Mouse (Mus musculus) forebrain, embryonic 15.5 days (tissue): Measurements from ENCODE around the gene Ddr2. TPM values are rescaled to one million over a fixed set of nuclear protein-coding genes. Genes with fewer than 3 reads are reported as not detected.

Source experiments
- ATAC-seq: fragments of 200-750 bp; cut with Nextera tagmentation; replicated peaks from 2 replicates; pipeline ENCODE4 v1.8.0; 2017; ENCODE audit warnings: mild to moderate bottlenecking, moderate TSS enrichment, moderate library complexity
- H3K27ac ChIP-seq: fragments of 300-500 bp; sonication (generic); replicated peaks from 2 replicates; pipeline ENCODE4 v1.5.1; 2015; ENCODE audit warnings: mild to moderate bottlenecking, inconsistent platforms
- H3K27me3 ChIP-seq: fragments of 300-500 bp; sonication (generic); 2 replicates; pipeline ENCODE4 v1.6.1; 2015; ENCODE audit warnings: inconsistent platforms
- H3K36me3 ChIP-seq: fragments of 300-500 bp; sonication (generic); 2 replicates; pipeline ENCODE4 v1.6.1; 2015; ENCODE audit warnings: mild to moderate bottlenecking, inconsistent platforms
- H3K4me1 ChIP-seq: fragments of 300-500 bp; sonication (generic); 2 replicates; pipeline ENCODE4 v1.6.1; 2015; ENCODE audit warnings: inconsistent platforms
- H3K4me2 ChIP-seq: fragments of 300-500 bp; sonication (generic); replicated peaks from 2 replicates; pipeline ENCODE4 v1.6.1; 2015; ENCODE audit warnings: mild to moderate bottlenecking, inconsistent platforms
- H3K4me3 ChIP-seq: fragments of 300-500 bp; sonication (generic); 2 replicates; pipeline ENCODE4 v1.5.1; 2015; ENCODE audit warnings: mild to moderate bottlenecking, inconsistent platforms
- H3K9ac ChIP-seq: fragments of 300-500 bp; sonication (generic); replicated peaks from 2 replicates; pipeline ENCODE4 v1.6.1; 2015; ENCODE audit warnings: mild to moderate bottlenecking, inconsistent platforms
- H3K9me3 ChIP-seq: fragments of 300-500 bp; sonication (generic); 2 replicates; pipeline ENCODE4 v1.6.1; 2016; ENCODE audit warnings: inconsistent platforms
- WGBS: fragments of 180-500 bp; shearing (Covaris S2); methylation state at CpG from one replicate; pipeline ENCODE4 v1.1.7; 2015; ENCODE audit warnings: mixed read lengths; 5-methylcytosine and 5-hydroxymethylcytosine counted together
- polyA plus RNA-seq: library from polyadenylated mRNA; unstranded; fragments of >200 nt; fragmentation: Nextera tagmentation; extraction: Ambion mirVana; gene quantifications from 2 replicates; pipeline ENCODE4 v1.2.1, GENCODE M21; 2015

The Ddr2 gene
- polyA plus RNA-seq, result 8.1 and 8.5 TPM in 2 replicates

GRCm38 (mm10) chr1:170110516-170111332, at the start of gene Ddr2:
Gene Ddr2, minus strand, starts transcription at chr1:170110762.
- H3K27ac ChIP-seq, result no peak within 1 kb of the TSS
- 76% methylated on average over 17 of the region's 17 CpGs for WGBS
- H3K4me2 ChIP-seq, result no peak within 1 kb of the TSS; the same call in 1 of the 2 replicates

GRCm38 (mm10) chr1:170159707-170160106, 49.1 kb upstream of the Ddr2 start:
- WGBS, result 88% methylated on average over 2 of the region's 2 CpGs
- no peak for ATAC-seq
- Histone ChIP-seq H3K27me3 (no peaks in the 10 kb centered on the region), H3K27ac (no peak overlapping the region), H3K9me3 (no peaks in the 10 kb centered on the region), H3K4me2 (no peak overlapping the region), H3K36me3 (peaks cover 2% of the 10 kb centered on the region; the same call in 1 of the 2 replicates), H3K9ac (no peak overlapping the region), H3K4me3 (no peak overlapping the region), H3K4me1 (0 out of 2 replicates have a peak, but pooled peaks cover 5% of the 10 kb centered on the region)

More at GRCm38 (mm10) chr1:170110516-170111332, at the start of gene Ddr2:
- H3K4me1 ChIP-seq, result peaks cover 9% of the 10 kb centered on the region; the same call in 1 of the 2 replicates
- H3K27me3 ChIP-seq, result no peaks in the 10 kb centered on the region
- H3K9me3 ChIP-seq, result no peaks in the 10 kb centered on the region
- no peak for ATAC-seq
- H3K9ac ChIP-seq, result no peak within 1 kb of the TSS
- H3K36me3 ChIP-seq, result no peaks in the 10 kb centered on the region
- peak within 1 kb of the TSS; percentile 9; the same call in 1 of the 2 replicates for H3K4me3 ChIP-seq

DNA sequence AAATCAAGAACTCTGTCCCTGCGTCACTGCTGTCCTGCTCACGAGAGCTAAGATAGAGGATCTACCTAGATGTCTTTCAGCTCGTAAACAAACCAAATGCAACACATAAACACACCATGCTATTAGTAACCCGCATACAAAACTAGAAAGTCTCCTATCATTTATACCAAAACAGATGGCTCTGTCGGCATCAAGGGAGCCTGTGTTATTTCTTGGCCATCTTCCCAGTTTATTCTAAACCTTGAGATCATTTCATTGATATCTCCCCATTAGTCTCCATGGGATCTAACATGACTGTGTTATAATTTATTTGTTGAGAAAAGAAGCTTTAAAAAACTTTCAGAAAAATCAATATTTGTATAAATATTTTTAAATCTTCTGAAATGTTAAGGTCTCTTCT, 45.2 kb upstream of the Ddr2 start:
- Histone ChIP-seq H3K9me3 (no peaks in the 10 kb centered on the region), H3K4me1 (0 out of 2 replicates have a peak, but pooled peaks cover 8% of the 10 kb centered on the region), H3K36me3 (0 out of 2 replicates have a peak, but pooled peaks cover 2% of the 10 kb centered on the region), H3K4me3 (no peak overlapping the region), H3K27ac (0 out of 2 replicates have a peak overlapping the region, but pooled peaks have one; percentile 2), H3K27me3 (no peaks in the 10 kb centered on the region), H3K9ac (no peak overlapping the region), H3K4me2 (no peak overlapping the region)
- WGBS, result 56% methylated on average over 5 of the region's 5 CpGs
- peak; percentile 46; the same call in 1 of the 2 replicates for ATAC-seq

- H3K27me3 ChIP-seq, result no peaks in the 10 kb centered on the region
- H3K36me3 ChIP-seq, result 0 out of 2 replicates have a peak, but pooled peaks cover 2% of the 10 kb centered on the region
- no peak overlapping the region for H3K9ac ChIP-seq
- no peaks in the 10 kb centered on the region for H3K9me3 ChIP-seq
- no peak overlapping the region for H3K4me2 ChIP-seq
- H3K4me1 ChIP-seq, result 0 out of 2 replicates have a peak, but pooled peaks cover 11% of the 10 kb centered on the region
- no peak for ATAC-seq
- H3K4me3 ChIP-seq, result no peak overlapping the region
- 72% methylated on average over 2 of the region's 2 CpGs for WGBS
- H3K27ac ChIP-seq, result 0 out of 2 replicates have a peak overlapping the region, but pooled peaks have one; percentile 2
Observed at GRCm38 (mm10) chr1:170155298-170155697, 44.7 kb upstream of the Ddr2 start.

DNA sequence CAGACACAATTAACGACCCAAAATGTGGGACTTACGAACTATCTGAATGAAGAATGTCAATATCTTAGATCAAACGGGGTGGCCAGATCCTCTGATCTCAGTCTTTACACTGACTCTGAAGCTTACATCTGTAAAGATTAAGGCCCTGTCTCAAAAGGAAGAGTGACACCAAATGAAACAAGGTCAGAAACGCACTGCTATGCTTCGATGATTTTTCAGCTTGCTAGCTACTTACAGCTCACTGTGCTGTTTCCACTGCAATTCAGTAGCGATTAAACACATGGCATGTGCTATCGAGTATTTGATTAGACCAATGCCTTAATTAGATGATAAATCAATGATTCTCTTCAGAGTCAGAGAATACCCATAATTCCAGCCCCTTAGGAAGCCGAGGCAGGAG, 43.4 kb upstream of the Ddr2 start:
- Histone ChIP-seq H3K36me3 (peaks cover 4% of the 10 kb centered on the region; the same call in 1 of the 2 replicates), H3K27me3 (no peaks in the 10 kb centered on the region), H3K4me3 (no peak overlapping the region), H3K4me1 (0 out of 2 replicates have a peak, but pooled peaks cover 11% of the 10 kb centered on the region), H3K9me3 (no peaks in the 10 kb centered on the region), H3K4me2 (no peak overlapping the region), H3K27ac (no peak overlapping the region), H3K9ac (no peak overlapping the region)
- no peak for ATAC-seq
- WGBS, result 66% methylated on average over 8 of the region's 8 CpGs

DNA sequence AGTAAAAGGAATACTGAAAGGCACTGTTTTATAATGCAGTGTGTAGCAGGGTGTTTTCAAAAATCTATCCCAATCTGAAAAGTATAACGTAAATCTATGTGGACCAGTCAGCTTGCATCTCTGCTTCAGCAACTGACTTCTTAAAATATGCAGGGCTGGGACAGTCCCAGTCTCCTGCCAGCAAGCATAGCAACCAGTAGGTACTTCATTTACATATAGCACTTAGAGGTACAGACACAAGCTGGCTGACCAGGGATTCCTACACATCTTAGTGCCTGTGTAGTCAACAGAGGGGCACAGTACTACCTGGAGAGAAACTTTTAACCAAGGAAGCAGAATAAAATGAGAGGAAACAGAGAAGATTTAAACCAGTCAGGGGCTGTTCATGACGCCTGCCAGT, 42.0 kb upstream of the Ddr2 start:
- peak; percentile 48; the same call in 1 of the 2 replicates for ATAC-seq
- Histone ChIP-seq H3K9me3 (no peaks in the 10 kb centered on the region), H3K4me3 (no peak overlapping the region), H3K36me3 (peaks cover 8% of the 10 kb centered on the region), H3K27me3 (no peaks in the 10 kb centered on the region), H3K27ac (no peak overlapping the region), H3K4me1 (0 out of 2 replicates have a peak, but pooled peaks cover 11% of the 10 kb centered on the region), H3K4me2 (no peak overlapping the region), H3K9ac (no peak overlapping the region)
- 81% methylated on average over 2 of the region's 2 CpGs for WGBS

DNA sequence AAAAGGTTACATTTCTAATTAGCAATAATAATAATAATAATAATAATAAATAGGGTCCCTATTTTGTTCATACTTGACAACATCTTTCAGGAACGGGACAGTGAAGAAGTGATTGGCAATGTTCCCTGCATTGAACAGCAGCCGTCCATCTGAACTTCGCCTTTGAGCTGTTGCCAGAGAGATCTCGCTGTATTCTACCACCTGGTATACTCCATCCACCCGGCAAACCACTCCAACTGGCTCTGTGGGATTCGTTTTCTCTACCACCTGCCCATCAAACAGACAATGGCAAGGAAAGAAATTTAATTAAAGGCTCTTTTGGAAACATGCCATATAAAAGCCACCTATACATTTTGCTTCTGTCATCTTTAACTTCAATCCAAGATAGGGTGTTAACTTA, 40.3 kb upstream of the Ddr2 start:
- H3K36me3 ChIP-seq, result peaks cover 7% of the 10 kb centered on the region
- no peaks in the 10 kb centered on the region for H3K27me3 ChIP-seq
- H3K4me2 ChIP-seq, result no peak overlapping the region
- H3K4me1 ChIP-seq, result 0 out of 2 replicates have a peak, but pooled peaks cover 11% of the 10 kb centered on the region
- no peak overlapping the region for H3K9ac ChIP-seq
- H3K9me3 ChIP-seq, result no peaks in the 10 kb centered on the region
- ATAC-seq, result no peak
- WGBS, result 38% methylated on average over 6 of the region's 6 CpGs
- H3K27ac ChIP-seq, result no peak overlapping the region
- no peak overlapping the region for H3K4me3 ChIP-seq

DNA sequence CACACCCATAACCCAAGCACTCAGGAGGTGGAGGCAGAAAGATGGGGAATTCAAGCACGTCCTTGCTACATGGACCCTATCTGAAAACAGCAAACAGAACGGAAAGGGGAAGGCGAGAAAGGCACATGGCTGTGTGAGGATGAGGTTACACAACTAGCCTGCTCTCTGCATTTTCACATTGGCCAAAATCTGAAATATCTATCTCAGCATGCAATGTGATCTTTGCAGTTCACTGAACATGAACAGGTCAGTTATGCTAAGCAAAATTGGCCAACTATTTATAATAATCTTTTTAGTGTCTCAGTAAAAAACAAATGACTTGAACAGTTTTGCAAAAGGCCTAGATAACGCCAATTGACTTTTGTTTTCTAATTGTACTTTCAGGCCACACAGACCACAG, 39.2 kb upstream of the Ddr2 start:
- Histone ChIP-seq H3K27ac (no peak overlapping the region), H3K9ac (no peak overlapping the region), H3K4me2 (no peak overlapping the region), H3K9me3 (no peaks in the 10 kb centered on the region), H3K27me3 (no peaks in the 10 kb centered on the region), H3K4me3 (no peak overlapping the region), H3K4me1 (0 out of 2 replicates have a peak, but pooled peaks cover 5% of the 10 kb centered on the region), H3K36me3 (peaks cover 7% of the 10 kb centered on the region)
- 89% methylated on average over 4 of the region's 4 CpGs for WGBS
- ATAC-seq, result no peak

- no peak for ATAC-seq
- no peak overlapping the region for H3K4me3 ChIP-seq
- no peaks in the 10 kb centered on the region for H3K9me3 ChIP-seq
- no peak overlapping the region for H3K4me2 ChIP-seq
- H3K27ac ChIP-seq, result no peak overlapping the region
- H3K9ac ChIP-seq, result no peak overlapping the region
- H3K27me3 ChIP-seq, result no peaks in the 10 kb centered on the region
- H3K4me1 ChIP-seq, result 0 out of 2 replicates have a peak, but pooled peaks cover 5% of the 10 kb centered on the region
- 87% methylated on average over 6 of the region's 6 CpGs for WGBS
- H3K36me3 ChIP-seq, result peaks cover 7% of the 10 kb centered on the region
Observed at GRCm38 (mm10) chr1:170148536-170148935, 38.0 kb upstream of the Ddr2 start.

GRCm38 (mm10) chr1:170147651-170148448, 37.3 kb upstream of the Ddr2 start:
- no peak overlapping the region for H3K9ac ChIP-seq
- H3K4me2 ChIP-seq, result no peak overlapping the region
- ATAC-seq, result no peak
- H3K36me3 ChIP-seq, result peaks cover 7% of the 10 kb centered on the region
- H3K27ac ChIP-seq, result no peak overlapping the region
- 0 out of 2 replicates have a peak, but pooled peaks cover 5% of the 10 kb centered on the region for H3K4me1 ChIP-seq
- no peaks in the 10 kb centered on the region for H3K27me3 ChIP-seq
- 84% methylated on average over 9 of the region's 9 CpGs for WGBS
- no peak overlapping the region for H3K4me3 ChIP-seq
- no peaks in the 10 kb centered on the region for H3K9me3 ChIP-seq

DNA sequence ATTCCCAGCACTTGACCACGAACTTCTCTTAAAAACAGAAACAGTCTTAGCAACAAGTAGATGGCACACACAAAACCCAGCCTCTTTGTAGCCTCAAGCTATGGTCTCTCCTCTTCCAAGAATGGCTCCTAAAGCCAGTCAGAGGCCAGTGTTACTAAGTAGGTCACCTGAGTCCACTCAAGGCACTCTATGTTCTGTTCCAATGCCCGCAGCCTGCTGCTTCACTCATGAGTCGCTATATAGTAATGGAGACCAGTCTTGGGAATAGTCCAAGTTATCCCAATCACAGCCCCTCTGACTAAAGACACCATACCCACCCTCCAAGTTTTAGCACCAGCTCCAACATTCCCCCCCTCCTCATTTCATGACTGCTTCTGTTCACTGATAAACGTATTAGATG, 35.0 kb upstream of the Ddr2 start:
- Histone ChIP-seq H3K9me3 (no peaks in the 10 kb centered on the region), H3K27ac (no peak overlapping the region), H3K4me2 (no peak overlapping the region), H3K4me3 (no peak overlapping the region), H3K9ac (no peak overlapping the region), H3K27me3 (no peaks in the 10 kb centered on the region), H3K4me1 (0 out of 2 replicates have a peak, but pooled peaks cover 1% of the 10 kb centered on the region), H3K36me3 (peaks cover 7% of the 10 kb centered on the region)
- 88% methylated on average over 4 of the region's 4 CpGs for WGBS
- no peak for ATAC-seq
